Mouse (Mus musculus): ENCODE measurements at regions not wholly inside any gene's neighbourhood (a gene's known extent, or its start where the extent isn't known, plus 50 kb on each side); places are given as distances from the start of the nearest gene placed in this dataset.

DNA sequence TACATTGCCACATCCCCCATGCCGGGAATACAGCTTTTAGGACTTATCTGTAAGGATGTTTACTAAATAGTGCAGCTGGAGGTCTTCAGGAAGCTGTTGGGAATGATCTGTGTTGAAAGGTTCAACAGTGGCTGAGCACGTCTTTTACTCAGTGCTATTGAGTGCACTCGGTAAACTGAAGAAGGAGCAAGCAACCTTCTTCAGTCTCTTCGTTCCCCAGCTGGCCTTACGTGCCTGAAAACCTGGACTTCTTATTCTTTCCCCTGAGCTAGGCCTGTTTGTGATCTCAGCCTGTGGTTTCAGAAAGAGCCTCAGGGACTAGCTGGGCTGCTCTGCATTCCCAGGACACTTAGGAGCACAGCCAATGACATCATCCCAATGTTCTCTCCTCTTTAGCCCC lies 51.2 kb upstream of the Rhox5 start:
- DNase-seq = peak; percentile 1 to 4

GRCm38 (mm10) chrX:37754385-37754784 lies 50.3 kb upstream of the Rhox5 start:
- peak in 1 of 2 experiments; percentile 0 for DNase-seq
- intact Hi-C loops (cut with DNase I) = no loop called here

More for the DNA sequence above, 51.2 kb upstream of the Rhox5 start:
- intact Hi-C loops (cut with DNase I) = no loop called here
